Mouse (Mus musculus): Measurements from ENCODE around the gene Ofcc1. TPM values are rescaled to one million over a fixed set of nuclear protein-coding genes. Genes with fewer than 3 reads are reported as not detected.

Gene Ofcc1
- polyA plus RNA-seq, 1 experiment, result not detected

DNA sequence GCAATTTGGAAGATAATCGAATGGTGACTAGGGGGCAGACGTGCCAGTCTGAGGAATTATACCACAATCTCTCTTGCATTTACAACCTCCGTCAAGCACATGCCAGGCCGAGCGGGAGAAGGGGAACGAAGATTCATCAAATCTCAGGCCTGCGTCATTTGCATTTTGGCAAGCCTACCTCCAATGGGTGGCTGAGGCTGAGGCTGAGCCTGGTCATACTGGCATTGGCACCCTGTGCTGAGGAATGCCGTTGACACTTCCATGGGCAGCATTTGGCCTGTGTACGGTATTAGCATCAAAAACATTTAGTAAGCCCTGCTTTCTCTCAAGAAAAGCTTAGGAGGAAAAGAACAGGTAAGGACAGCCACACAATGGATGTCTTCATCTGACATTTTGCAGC lies 152.9 kb downstream of the Ofcc1 start:
- no peaks in the 10 kb centered on the region for H3K4me1 ChIP-seq (ENCODE audit: control insufficient read depth, insufficient read depth, low read length)
- H3K9me3 ChIP-seq (replicated peaks; ENCODE audit: control insufficient read depth, insufficient read depth, low read length, poor library complexity, severe bottlenecking), result no peaks in the 10 kb centered on the region
- no peak overlapping the region for H3K27ac ChIP-seq (ENCODE audit: insufficient read depth, low read length)
- H3K9ac ChIP-seq (ENCODE audit: low read depth, poor library complexity, severe bottlenecking), result no peak overlapping the region
- no peaks in the 10 kb centered on the region for H3K27me3 ChIP-seq (ENCODE audit: control insufficient read depth, insufficient read depth, low read length, poor library complexity, severe bottlenecking)
- TF ChIP-seq POLR2A (IDR thresholded peaks at IDR 0.05; ENCODE audit: insufficient read depth, low read length) (no peak), CTCF (IDR thresholded peaks at IDR 0.05; ENCODE audit: low read depth, low read length) (no peak), EP300 (IDR thresholded peaks at IDR 0.05; ENCODE audit: insufficient read depth, low read depth, low read length) (no peak)
- no peaks in the 10 kb centered on the region for H3K36me3 ChIP-seq (ENCODE audit: control insufficient read depth, insufficient read depth, low read length, poor library complexity, severe bottlenecking)
- H3K4me3 ChIP-seq (ENCODE audit: low read depth, low read length), result no peak overlapping the region

DNA sequence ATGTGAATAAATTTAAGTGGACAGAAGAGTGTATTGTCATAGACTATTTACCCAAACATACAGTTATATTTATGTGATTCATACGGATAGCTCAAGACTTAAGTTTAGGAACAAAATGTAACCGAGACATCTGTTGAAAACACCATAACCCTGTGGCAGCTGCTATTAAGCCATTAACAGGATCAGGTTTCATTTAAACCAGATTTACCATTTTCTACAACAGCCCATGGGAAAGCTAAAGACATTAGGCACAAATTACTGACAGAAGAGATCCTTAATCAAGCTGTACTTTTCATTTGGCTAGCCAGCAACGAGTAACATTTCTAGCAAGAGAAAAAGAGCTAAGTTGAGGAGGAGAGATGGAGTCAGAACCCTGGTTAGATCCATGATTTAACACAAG lies 179.5 kb downstream of the Ofcc1 start:
- TF ChIP-seq EP300 (IDR thresholded peaks at IDR 0.05; ENCODE audit: insufficient read depth, low read depth, low read length) (no peak), POLR2A (IDR thresholded peaks at IDR 0.05; ENCODE audit: insufficient read depth, low read length) (no peak), CTCF (IDR thresholded peaks at IDR 0.05; ENCODE audit: low read depth, low read length) (no peak)
- no peak overlapping the region for H3K4me3 ChIP-seq (ENCODE audit: low read depth, low read length)
- no peaks in the 10 kb centered on the region for H3K27me3 ChIP-seq (ENCODE audit: control insufficient read depth, insufficient read depth, low read length, poor library complexity, severe bottlenecking)
- no peak overlapping the region for H3K27ac ChIP-seq (ENCODE audit: insufficient read depth, low read length)
- H3K36me3 ChIP-seq (ENCODE audit: control insufficient read depth, insufficient read depth, low read length, poor library complexity, severe bottlenecking), result no peaks in the 10 kb centered on the region
- no peak overlapping the region for H3K9ac ChIP-seq (ENCODE audit: low read depth, poor library complexity, severe bottlenecking)
- no peaks in the 10 kb centered on the region for H3K9me3 ChIP-seq (replicated peaks; ENCODE audit: control insufficient read depth, insufficient read depth, low read length, poor library complexity, severe bottlenecking)
- H3K4me1 ChIP-seq (ENCODE audit: control insufficient read depth, insufficient read depth, low read length), result no peaks in the 10 kb centered on the region

DNA sequence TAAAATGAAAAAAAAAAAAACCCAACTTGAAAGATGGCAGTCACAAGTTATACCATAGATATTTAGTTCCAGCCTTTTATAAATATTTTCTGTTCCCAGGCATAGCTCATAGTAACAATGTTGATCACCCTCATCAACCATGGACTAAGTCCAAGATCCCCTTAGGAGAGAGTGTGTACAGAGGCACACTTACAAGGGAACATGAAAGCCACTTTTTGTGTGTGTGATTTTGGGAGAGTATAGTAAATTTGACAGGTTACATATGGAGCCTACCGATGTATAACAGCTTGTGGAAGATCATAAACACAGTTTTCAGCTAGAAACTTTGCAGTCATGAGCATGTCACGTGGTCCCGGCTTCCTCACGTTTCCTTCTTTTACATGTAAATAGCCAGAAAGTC lies 189.5 kb downstream of the Ofcc1 start:
- H3K27ac ChIP-seq (ENCODE audit: insufficient read depth, low read length), result no peak overlapping the region
- no peak overlapping the region for H3K4me3 ChIP-seq (ENCODE audit: low read depth, low read length)
- TF ChIP-seq EP300 (IDR thresholded peaks at IDR 0.05; ENCODE audit: insufficient read depth, low read depth, low read length), result no peak
- no peak for TF ChIP-seq CTCF (IDR thresholded peaks at IDR 0.05; ENCODE audit: low read depth, low read length)
- no peak for TF ChIP-seq POLR2A (IDR thresholded peaks at IDR 0.05; ENCODE audit: insufficient read depth, low read length)

DNA sequence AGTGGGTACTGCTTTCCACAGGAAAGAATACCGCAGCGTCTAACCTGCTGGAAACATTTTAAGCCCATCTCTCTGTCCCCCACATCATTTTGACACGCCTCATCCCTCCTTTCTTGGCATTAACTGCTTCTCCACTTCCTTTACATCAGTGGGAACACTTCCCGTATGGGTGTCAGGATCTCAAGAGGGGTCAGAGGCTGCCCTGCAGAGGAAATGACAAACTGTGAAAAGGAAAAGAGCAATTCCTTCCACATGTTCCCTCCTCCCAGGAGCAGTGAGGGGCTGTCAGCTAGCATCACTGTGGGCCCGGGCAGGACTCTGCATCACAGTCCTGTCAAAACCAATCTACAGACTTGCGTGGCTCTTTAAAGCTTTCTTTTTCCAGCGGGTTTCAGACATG lies 193.4 kb downstream of the Ofcc1 start:
- H3K27me3 ChIP-seq (ENCODE audit: control insufficient read depth, insufficient read depth, low read length, poor library complexity, severe bottlenecking), result no peaks in the 10 kb centered on the region
- no peaks in the 10 kb centered on the region for H3K4me1 ChIP-seq (ENCODE audit: control insufficient read depth, insufficient read depth, low read length)
- no peaks in the 10 kb centered on the region for H3K9me3 ChIP-seq (replicated peaks; ENCODE audit: control insufficient read depth, insufficient read depth, low read length, poor library complexity, severe bottlenecking)
- H3K4me3 ChIP-seq (ENCODE audit: low read depth, low read length), result no peak overlapping the region
- H3K27ac ChIP-seq (ENCODE audit: insufficient read depth, low read length), result no peak overlapping the region
- TF ChIP-seq EP300 (IDR thresholded peaks at IDR 0.05; ENCODE audit: insufficient read depth, low read depth, low read length) (no peak), CTCF (IDR thresholded peaks at IDR 0.05; ENCODE audit: low read depth, low read length) (no peak), POLR2A (IDR thresholded peaks at IDR 0.05; ENCODE audit: insufficient read depth, low read length) (no peak)
- H3K9ac ChIP-seq (ENCODE audit: low read depth, poor library complexity, severe bottlenecking), result no peak overlapping the region
- H3K36me3 ChIP-seq (ENCODE audit: control insufficient read depth, insufficient read depth, low read length, poor library complexity, severe bottlenecking), result no peaks in the 10 kb centered on the region

More for the DNA sequence above, 189.5 kb downstream of the Ofcc1 start:
- Histone ChIP-seq H3K9me3 (replicated peaks; ENCODE audit: control insufficient read depth, insufficient read depth, low read length, poor library complexity, severe bottlenecking) (no peaks in the 10 kb centered on the region), H3K36me3 (ENCODE audit: control insufficient read depth, insufficient read depth, low read length, poor library complexity, severe bottlenecking) (no peaks in the 10 kb centered on the region), H3K4me1 (ENCODE audit: control insufficient read depth, insufficient read depth, low read length) (no peaks in the 10 kb centered on the region), H3K9ac (ENCODE audit: low read depth, poor library complexity, severe bottlenecking) (no peak overlapping the region), H3K27me3 (ENCODE audit: control insufficient read depth, insufficient read depth, low read length, poor library complexity, severe bottlenecking) (no peaks in the 10 kb centered on the region)

DNA sequence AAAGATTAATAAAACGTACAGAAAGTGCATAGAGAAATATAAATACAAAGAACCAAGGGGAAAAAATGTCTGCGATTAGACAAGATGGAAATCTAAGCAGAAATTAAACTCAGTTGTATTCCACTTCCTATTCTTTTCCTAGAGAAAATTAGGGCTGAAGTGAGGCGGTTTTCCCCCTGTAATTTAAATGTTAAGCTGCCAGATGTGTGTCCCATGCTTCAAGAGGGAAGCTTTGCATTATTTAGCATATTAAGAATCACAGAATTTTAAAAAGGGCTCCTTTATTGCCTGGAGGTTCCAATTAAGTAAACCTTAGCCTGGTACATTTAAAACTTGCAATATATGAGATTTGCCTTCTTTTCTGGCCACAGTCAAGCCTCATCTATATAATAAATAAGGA lies 205.8 kb downstream of the Ofcc1 start:
- Histone ChIP-seq H3K36me3 (ENCODE audit: control insufficient read depth, insufficient read depth, low read length, poor library complexity, severe bottlenecking) (no peaks in the 10 kb centered on the region), H3K4me3 (ENCODE audit: low read depth, low read length) (no peak overlapping the region), H3K27ac (ENCODE audit: insufficient read depth, low read length) (no peak overlapping the region), H3K9ac (ENCODE audit: low read depth, poor library complexity, severe bottlenecking) (no peak overlapping the region), H3K4me1 (ENCODE audit: control insufficient read depth, insufficient read depth, low read length) (no peaks in the 10 kb centered on the region), H3K27me3 (ENCODE audit: control insufficient read depth, insufficient read depth, low read length, poor library complexity, severe bottlenecking) (no peaks in the 10 kb centered on the region), H3K9me3 (replicated peaks; ENCODE audit: control insufficient read depth, insufficient read depth, low read length, poor library complexity, severe bottlenecking) (no peaks in the 10 kb centered on the region)
- no peak for TF ChIP-seq CTCF (IDR thresholded peaks at IDR 0.05; ENCODE audit: low read depth, low read length)
- no peak for TF ChIP-seq POLR2A (IDR thresholded peaks at IDR 0.05; ENCODE audit: insufficient read depth, low read length)
- no peak for TF ChIP-seq EP300 (IDR thresholded peaks at IDR 0.05; ENCODE audit: insufficient read depth, low read depth, low read length)

DNA sequence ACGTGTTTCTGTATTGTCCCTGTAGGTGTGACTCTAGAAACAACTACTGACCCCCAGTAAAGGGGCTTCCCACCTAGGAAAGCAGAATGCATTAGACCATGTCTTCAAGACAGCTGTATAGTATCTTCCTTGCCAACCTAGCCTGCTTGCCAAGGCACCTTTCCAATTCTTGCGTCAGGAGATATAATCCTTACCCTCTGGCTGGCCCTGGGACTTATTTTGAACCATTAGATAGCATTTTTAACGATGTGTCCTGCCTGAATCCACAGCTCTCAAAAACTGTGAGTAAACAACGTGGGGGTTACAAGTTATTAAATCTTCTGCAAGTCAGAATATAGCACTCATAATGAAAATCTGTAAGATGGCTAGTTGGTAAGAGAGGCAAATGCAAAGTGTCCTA lies 221.3 kb downstream of the Ofcc1 start:
- no peaks in the 10 kb centered on the region for H3K27me3 ChIP-seq (ENCODE audit: control insufficient read depth, insufficient read depth, low read length, poor library complexity, severe bottlenecking)
- H3K9me3 ChIP-seq (replicated peaks; ENCODE audit: control insufficient read depth, insufficient read depth, low read length, poor library complexity, severe bottlenecking), result no peaks in the 10 kb centered on the region
- H3K4me3 ChIP-seq (ENCODE audit: low read depth, low read length), result no peak overlapping the region
- H3K36me3 ChIP-seq (ENCODE audit: control insufficient read depth, insufficient read depth, low read length, poor library complexity, severe bottlenecking), result no peaks in the 10 kb centered on the region
- H3K27ac ChIP-seq (ENCODE audit: insufficient read depth, low read length), result no peak overlapping the region
- no peaks in the 10 kb centered on the region for H3K4me1 ChIP-seq (ENCODE audit: control insufficient read depth, insufficient read depth, low read length)
- no peak overlapping the region for H3K9ac ChIP-seq (ENCODE audit: low read depth, poor library complexity, severe bottlenecking)
- TF ChIP-seq EP300 (IDR thresholded peaks at IDR 0.05; ENCODE audit: insufficient read depth, low read depth, low read length) (no peak), CTCF (IDR thresholded peaks at IDR 0.05; ENCODE audit: low read depth, low read length) (no peak), POLR2A (IDR thresholded peaks at IDR 0.05; ENCODE audit: insufficient read depth, low read length) (no peak)
